Mouse (Mus musculus): ENCODE measurements around the gene Nkx6-2. TPM values are rescaled to one million over a fixed set of nuclear protein-coding genes. Genes with fewer than 3 reads are reported as not detected.

Nkx6-2 gene
- polyA plus RNA-seq, 1 experiment, result 0.53 TPM

DNA sequence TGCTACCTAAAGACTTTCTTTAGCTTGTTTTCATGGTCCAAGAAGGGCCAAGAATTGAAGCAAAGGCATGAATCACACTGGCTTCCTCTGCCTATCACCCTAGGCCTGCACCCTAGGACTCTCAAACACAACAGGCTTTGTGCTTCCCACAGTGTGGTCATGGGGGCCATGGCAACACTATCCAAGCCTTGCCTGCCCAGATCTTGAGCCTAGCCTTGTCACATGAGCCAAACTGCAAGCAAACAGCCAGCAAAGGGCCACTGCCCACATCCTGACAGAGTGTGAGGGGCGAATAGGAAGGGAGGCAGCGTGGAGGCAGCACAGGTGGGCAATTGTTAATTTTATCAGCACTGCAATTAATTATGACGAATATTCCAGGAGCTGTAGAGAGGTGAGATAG lies 9.9 kb downstream of the Nkx6-2 start:
- Histone ChIP-seq H3K4me1 (ENCODE audit: control insufficient read depth, insufficient read depth, low read length) (no peaks in the 10 kb centered on the region), H3K4me3 (replicated peaks; ENCODE audit: extremely low read depth, low read depth, low read length) (no peak overlapping the region)
- no peak for TF ChIP-seq POLR2A (IDR thresholded peaks at IDR 0.05; ENCODE audit: borderline replicate concordance, extremely low read depth, low read depth, low read length)
- no peak for TF ChIP-seq CTCF (IDR thresholded peaks at IDR 0.05; ENCODE audit: insufficient read depth, low read length)
- DNase-seq, result no peak
- 82% methylated on average over 3 of the region's 3 CpGs for WGBS

DNA sequence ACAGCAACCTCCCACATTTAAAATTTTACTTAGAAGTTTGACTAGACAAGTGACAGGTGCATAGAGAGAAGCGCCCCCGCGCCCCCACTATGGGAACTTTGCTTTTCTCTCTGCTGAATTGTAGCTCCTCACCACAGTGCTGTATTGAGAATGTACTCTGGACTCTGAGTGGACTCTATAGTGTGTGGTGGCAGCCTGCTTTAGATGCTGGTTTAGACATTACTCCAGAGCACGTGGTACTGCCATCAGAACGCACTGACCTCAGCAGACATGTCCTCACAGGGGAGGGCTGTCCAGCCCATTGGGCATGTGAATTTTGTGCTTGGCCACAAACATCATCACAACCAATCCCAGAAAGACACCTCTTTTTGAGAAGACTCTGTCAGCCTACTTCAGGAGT lies 11.8 kb downstream of the Nkx6-2 start:
- 95% methylated on average over 5 of the region's 5 CpGs for WGBS
- Histone ChIP-seq H3K4me3 (replicated peaks; ENCODE audit: extremely low read depth, low read depth, low read length) (no peak overlapping the region), H3K4me1 (ENCODE audit: control insufficient read depth, insufficient read depth, low read length) (no peaks in the 10 kb centered on the region)
- no peak for DNase-seq
- TF ChIP-seq CTCF (IDR thresholded peaks at IDR 0.05; ENCODE audit: insufficient read depth, low read length), result no peak
- TF ChIP-seq POLR2A (IDR thresholded peaks at IDR 0.05; ENCODE audit: borderline replicate concordance, extremely low read depth, low read depth, low read length), result no peak

DNA sequence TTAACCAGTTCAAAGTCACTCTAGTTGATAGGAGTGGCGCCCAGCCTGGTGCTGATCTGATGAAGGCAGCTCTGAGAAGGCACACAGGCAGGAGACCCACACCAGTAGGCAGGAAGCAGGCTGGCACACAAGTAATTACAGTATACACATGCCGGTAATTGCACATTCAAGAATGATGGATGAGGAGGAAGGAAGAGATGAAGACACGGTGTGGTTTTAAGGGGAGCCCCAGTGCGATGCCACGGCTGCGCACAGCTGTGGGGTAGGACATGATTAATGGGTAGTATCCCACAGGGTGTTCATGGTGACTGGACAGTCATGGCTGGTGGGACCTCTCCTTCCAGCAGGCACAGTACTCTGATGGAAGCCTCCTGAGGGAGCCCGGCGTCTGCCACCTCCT lies 16.1 kb downstream of the Nkx6-2 start:
- TF ChIP-seq POLR2A (IDR thresholded peaks at IDR 0.05; ENCODE audit: borderline replicate concordance, extremely low read depth, low read depth, low read length), result no peak
- TF ChIP-seq CTCF (IDR thresholded peaks at IDR 0.05; ENCODE audit: insufficient read depth, low read length), result no peak
- no peak for DNase-seq
- 44% methylated on average over 8 of the region's 8 CpGs for WGBS
- Histone ChIP-seq H3K4me1 (ENCODE audit: control insufficient read depth, insufficient read depth, low read length) (no peaks in the 10 kb centered on the region), H3K4me3 (replicated peaks; ENCODE audit: extremely low read depth, low read depth, low read length) (no peak overlapping the region)

DNA sequence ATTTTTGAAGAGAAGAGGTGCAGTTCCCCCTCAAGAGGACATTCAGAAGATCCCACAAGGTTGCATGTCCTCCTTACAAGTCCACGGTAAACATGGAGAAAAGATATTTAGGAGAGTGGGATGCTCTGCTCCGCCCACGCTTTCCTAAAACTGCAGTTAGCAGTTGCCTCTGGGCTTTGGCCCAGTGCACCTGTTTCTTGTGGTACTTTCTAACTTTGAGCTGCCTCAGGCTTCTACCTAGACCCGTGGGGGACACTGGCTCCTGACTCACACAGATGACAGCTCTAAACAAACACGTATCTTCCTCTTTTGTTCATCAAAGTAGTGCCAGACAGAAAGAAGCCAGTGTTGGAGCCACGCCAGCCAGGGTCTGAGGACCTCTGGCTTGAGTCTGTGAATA lies 16.6 kb downstream of the Nkx6-2 start:
- H3K4me3 ChIP-seq (replicated peaks; ENCODE audit: extremely low read depth, low read depth, low read length), result no peak overlapping the region
- 59% methylated on average over 6 of the region's 6 CpGs for WGBS

DNA sequence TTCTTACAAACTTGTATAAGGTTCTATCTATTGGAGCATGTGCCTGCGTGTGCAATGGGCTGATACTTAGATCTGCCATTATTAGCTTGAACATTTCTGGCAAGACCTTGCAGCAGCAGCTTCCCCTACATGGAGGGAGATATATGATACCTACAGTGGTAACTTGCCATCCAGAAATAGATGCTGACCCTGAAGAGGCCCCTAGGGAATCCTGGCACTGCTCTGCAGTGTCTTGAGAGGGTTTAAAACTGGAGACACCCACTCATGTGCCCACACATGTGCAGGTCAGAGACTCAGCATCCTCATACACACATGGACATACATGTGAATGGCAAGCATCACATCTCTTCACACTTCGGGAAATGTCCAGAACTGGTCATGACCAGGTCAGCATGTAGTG lies 18.4 kb downstream of the Nkx6-2 start:
- no peaks in the 10 kb centered on the region for H3K4me1 ChIP-seq (ENCODE audit: control insufficient read depth, insufficient read depth, low read length)
- WGBS, result 92% methylated on average over 2 of the region's 2 CpGs
- no peak overlapping the region for H3K4me3 ChIP-seq (replicated peaks; ENCODE audit: extremely low read depth, low read depth, low read length)
- DNase-seq, result no peak
- TF ChIP-seq CTCF (IDR thresholded peaks at IDR 0.05; ENCODE audit: insufficient read depth, low read length), result no peak
- no peak for TF ChIP-seq POLR2A (IDR thresholded peaks at IDR 0.05; ENCODE audit: borderline replicate concordance, extremely low read depth, low read depth, low read length)

More for the DNA sequence above, 16.6 kb downstream of the Nkx6-2 start:
- H3K4me1 ChIP-seq (ENCODE audit: control insufficient read depth, insufficient read depth, low read length), result no peaks in the 10 kb centered on the region
- TF ChIP-seq POLR2A (IDR thresholded peaks at IDR 0.05; ENCODE audit: borderline replicate concordance, extremely low read depth, low read depth, low read length) (no peak), CTCF (IDR thresholded peaks at IDR 0.05; ENCODE audit: insufficient read depth, low read length) (no peak)
- no peak for DNase-seq

DNA sequence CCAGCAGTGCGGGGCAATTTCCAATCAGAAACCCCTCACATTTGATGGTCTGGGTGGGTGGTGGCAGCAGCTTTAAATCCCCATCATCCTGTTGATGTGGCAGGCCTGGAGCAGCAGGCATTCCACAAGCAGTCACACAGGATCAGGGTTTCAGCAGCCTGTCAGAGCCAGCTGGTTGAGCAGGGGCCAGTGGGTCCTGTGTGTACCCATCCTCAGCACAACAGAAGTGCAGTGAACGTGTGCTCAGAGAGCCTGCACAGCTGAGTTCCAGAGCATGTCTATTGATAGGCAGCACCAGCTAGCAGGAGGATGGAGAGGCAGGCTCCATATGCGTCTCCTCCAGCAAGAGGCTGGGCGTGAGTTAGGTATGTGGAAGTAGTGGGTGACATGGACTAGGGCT lies 19.2 kb downstream of the Nkx6-2 start:
- TF ChIP-seq POLR2A (IDR thresholded peaks at IDR 0.05; ENCODE audit: borderline replicate concordance, extremely low read depth, low read depth, low read length) (no peak), CTCF (IDR thresholded peaks at IDR 0.05; ENCODE audit: insufficient read depth, low read length) (no peak)
- Histone ChIP-seq H3K4me1 (ENCODE audit: control insufficient read depth, insufficient read depth, low read length) (no peaks in the 10 kb centered on the region), H3K4me3 (replicated peaks; ENCODE audit: extremely low read depth, low read depth, low read length) (no peak overlapping the region)
- no peak for DNase-seq
- WGBS, result 84% methylated on average over 4 of the region's 4 CpGs

DNA sequence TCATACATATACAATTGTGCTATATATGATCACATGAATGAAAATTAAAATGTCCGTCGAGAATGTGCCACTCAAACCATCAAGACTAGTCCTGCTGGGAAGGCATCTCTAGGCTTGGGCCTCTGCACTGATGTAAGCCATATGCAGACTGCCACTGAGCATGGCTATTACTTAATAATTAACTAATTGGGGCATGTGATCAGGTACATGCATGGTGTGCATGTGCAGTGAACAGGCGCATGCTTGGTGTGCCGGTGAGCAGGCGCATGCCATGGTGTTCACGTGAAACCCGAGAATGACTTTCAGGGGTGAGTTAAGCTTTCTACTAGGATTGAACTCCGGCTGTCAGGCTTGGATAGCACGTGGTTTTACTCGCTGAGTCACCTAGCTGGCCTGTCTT lies 22.9 kb downstream of the Nkx6-2 start:
- Histone ChIP-seq H3K4me3 (replicated peaks; ENCODE audit: extremely low read depth, low read depth, low read length) (no peak overlapping the region), H3K4me1 (ENCODE audit: control insufficient read depth, insufficient read depth, low read length) (no peaks in the 10 kb centered on the region)
- no peak for DNase-seq
- WGBS, result 93% methylated on average over 10 of the region's 10 CpGs
- TF ChIP-seq POLR2A (IDR thresholded peaks at IDR 0.05; ENCODE audit: borderline replicate concordance, extremely low read depth, low read depth, low read length), result no peak
- TF ChIP-seq CTCF (IDR thresholded peaks at IDR 0.05; ENCODE audit: insufficient read depth, low read length), result no peak

DNA sequence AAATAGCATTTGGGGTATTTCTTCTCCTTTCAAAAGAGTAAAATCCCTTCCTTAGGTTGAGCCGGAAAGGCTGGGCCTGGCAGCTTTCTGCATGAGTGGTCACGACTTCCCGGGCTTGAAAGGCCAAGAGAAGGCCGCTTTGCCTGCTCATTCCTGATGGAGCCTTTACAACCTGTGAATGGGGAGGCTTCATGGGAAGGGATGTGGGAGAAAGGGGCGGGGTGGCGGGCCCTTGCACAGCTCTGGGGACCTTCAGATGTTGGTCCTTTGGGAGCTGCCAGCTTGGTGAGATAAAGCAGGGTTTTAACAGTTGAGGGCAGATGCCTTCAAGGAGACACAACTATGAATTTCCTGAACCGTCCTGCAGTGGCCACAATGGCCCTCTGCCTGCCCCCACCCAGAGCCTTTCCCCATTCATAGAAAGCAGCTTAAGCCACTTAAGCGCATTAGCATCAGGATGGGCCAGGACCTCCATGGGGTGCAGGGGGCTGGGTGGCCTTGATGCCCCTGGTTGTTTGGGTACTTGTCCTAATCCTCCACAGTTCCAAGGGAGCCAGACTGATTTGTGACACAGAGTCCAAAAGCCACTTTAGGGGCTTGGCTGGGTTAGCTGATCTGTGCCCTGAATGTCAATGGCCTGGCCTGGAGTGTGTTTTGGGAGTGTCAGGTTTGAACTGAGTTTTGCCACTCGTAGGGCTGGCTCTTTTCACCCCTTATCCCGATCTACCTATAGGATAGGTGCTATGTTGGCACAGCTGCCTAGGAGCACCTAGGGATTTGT lies 25.7 kb downstream of the Nkx6-2 start:
- whole genome bisulfite sequencing, result 67% methylated on average over 10 of the region's 10 CpGs
- Histone ChIP-seq H3K4me3 (replicated peaks; ENCODE audit: extremely low read depth, low read depth, low read length) (no peak overlapping the region), H3K4me1 (ENCODE audit: control insufficient read depth, insufficient read depth, low read length) (no peaks in the 10 kb centered on the region)
- TF ChIP-seq POLR2A (IDR thresholded peaks at IDR 0.05; ENCODE audit: borderline replicate concordance, extremely low read depth, low read depth, low read length) (no peak), CTCF (IDR thresholded peaks at IDR 0.05; ENCODE audit: insufficient read depth, low read length) (no peak)
- DNase-seq, result no peak

DNA sequence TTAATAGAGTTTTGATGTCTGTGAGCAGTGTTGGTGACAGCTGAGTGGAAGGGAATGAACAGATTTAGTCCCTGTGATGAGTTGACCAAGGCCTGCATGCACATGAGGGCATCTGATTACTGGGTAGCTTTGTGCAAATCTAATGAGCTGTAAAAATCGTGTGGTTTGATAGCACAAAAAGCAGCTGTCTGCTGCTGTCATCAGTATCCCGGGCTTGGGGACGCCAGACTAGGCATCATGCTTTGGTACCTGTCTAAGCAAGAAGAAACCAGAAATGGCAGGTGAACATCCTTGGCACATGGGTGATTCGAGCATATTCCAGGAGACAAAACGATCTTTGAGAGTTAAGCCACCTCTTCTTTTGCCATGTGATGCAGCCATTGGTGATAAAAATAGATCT lies 26.3 kb downstream of the Nkx6-2 start:
- DNase-seq, result no peak

DNA sequence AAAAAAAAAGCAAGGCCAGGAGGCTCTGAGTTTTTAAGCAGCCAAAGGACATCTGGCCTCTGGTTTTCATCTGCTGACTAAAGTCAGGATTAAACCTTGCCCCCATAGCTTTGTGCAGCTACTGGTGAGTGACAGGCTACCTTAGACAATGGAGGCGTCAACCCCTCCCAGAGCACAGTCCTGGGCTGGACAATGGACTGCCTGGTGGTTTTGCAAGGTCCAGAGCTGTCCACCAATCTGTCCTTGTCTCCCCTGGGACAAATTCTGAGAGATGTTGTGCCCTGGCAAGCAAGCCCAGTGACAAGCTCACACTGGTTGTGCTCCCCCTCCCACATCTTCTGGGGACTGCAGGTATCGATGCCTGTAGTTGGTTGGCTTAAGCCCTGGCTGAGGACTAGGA lies 31.1 kb downstream of the Nkx6-2 start:
- Histone ChIP-seq H3K4me1 (ENCODE audit: control insufficient read depth, insufficient read depth, low read length) (no peaks in the 10 kb centered on the region), H3K4me3 (replicated peaks; ENCODE audit: extremely low read depth, low read depth, low read length) (no peak overlapping the region)
- TF ChIP-seq POLR2A (IDR thresholded peaks at IDR 0.05; ENCODE audit: borderline replicate concordance, extremely low read depth, low read depth, low read length) (no peak), CTCF (IDR thresholded peaks at IDR 0.05; ENCODE audit: insufficient read depth, low read length) (no peak)
- DNase-seq, result no peak
- WGBS, result 91% methylated on average over 2 of the region's 2 CpGs

More for the DNA sequence above, 26.3 kb downstream of the Nkx6-2 start:
- 80% methylated on average over 5 of the region's 5 CpGs for WGBS
- Histone ChIP-seq H3K4me3 (replicated peaks; ENCODE audit: extremely low read depth, low read depth, low read length) (no peak overlapping the region), H3K4me1 (ENCODE audit: control insufficient read depth, insufficient read depth, low read length) (no peaks in the 10 kb centered on the region)
- TF ChIP-seq POLR2A (IDR thresholded peaks at IDR 0.05; ENCODE audit: borderline replicate concordance, extremely low read depth, low read depth, low read length), result no peak
- no peak for TF ChIP-seq CTCF (IDR thresholded peaks at IDR 0.05; ENCODE audit: insufficient read depth, low read length)
